Comparison of ENCODE assay signal across 17 mouse cellular contexts in genomic region chr16:42048138-42048537, GRCm38 (mm10).
"Had no signal": no experiment of that assay in that cellular context is flagged by ENCODE, and none has a peak within 500 bp of the region (broad histone marks: within the 10 kb centered on the region; RNA-seq: fewer than 3 reads in every experiment).

No protein-coding gene starts in this region.

- ATAC-seq: midbrain, embryonic 15.5 days had no signal

- H3K4me1 ChIP-seq: kidney, embryonic 15.5 days; liver, embryonic 13.5 days; midbrain, embryonic 12.5 days; neural tube, embryonic 12.5 days; neural tube, embryonic 15.5 days had no signal

- H3K9ac ChIP-seq: kidney, embryonic 15.5 days; liver, embryonic 13.5 days; midbrain, embryonic 12.5 days; midbrain, embryonic 15.5 days; neural tube, embryonic 12.5 days; neural tube, embryonic 15.5 days had no signal

- H3K27ac ChIP-seq: kidney, embryonic 15.5 days; liver, embryonic 13.5 days; midbrain, embryonic 12.5 days; midbrain, embryonic 15.5 days; neural tube, embryonic 12.5 days; neural tube, embryonic 15.5 days; stomach, postnatal 0 days had no signal

- DNase-seq: kidney, adult 8-10 months; kidney, postnatal 10 days; kidney, postnatal 36 days; liver, embryonic 13.5 days; lung, adult 2 months; lung, postnatal 14 days; lung, postnatal 4 days; right cerebral cortex, adult 18-20 months; right cerebral cortex, postnatal 14 days; right cerebral cortex, postnatal 4 days; thymus, postnatal 25 days had no signal

- H3K27me3 ChIP-seq: kidney, embryonic 15.5 days; liver, embryonic 13.5 days; midbrain, embryonic 12.5 days; midbrain, embryonic 15.5 days; neural tube, embryonic 12.5 days; neural tube, embryonic 15.5 days had no signal

- H3K9me3 ChIP-seq: kidney, embryonic 15.5 days; liver, embryonic 13.5 days; midbrain, embryonic 12.5 days; midbrain, embryonic 15.5 days; neural tube, embryonic 12.5 days; neural tube, embryonic 15.5 days had no signal

- H3K36me3 ChIP-seq: kidney, embryonic 15.5 days; liver, embryonic 13.5 days; midbrain, embryonic 12.5 days; midbrain, embryonic 15.5 days; neural tube, embryonic 12.5 days; neural tube, embryonic 15.5 days had no signal

- H3K4me2 ChIP-seq: kidney, embryonic 15.5 days; liver, embryonic 13.5 days; midbrain, embryonic 12.5 days; midbrain, embryonic 15.5 days; neural tube, embryonic 12.5 days; neural tube, embryonic 15.5 days had no signal

- H3K4me3 ChIP-seq: kidney, embryonic 15.5 days; liver, embryonic 13.5 days; midbrain, embryonic 12.5 days; midbrain, embryonic 15.5 days; neural tube, embryonic 12.5 days; neural tube, embryonic 15.5 days had no signal
